Mouse (Mus musculus) embryonic stem cell, embryonic (primary cell): ENCODE data around the gene Emg1.

ENCODE experiments used
- CTCF ChIA-PET, 4 experiments: fragments of 300-600 bp in 2 of 4; fragments of 350-600 bp in 2 of 4; sonication (Branson Sonifier 250); formaldehyde crosslinking; loops; one replicate each; lab custom pipeline; 2022; ENCODE audit warnings: inconsistent platforms in 2 of 4; lab: Charles Lee
- POLR2A ChIA-PET, 4 experiments: fragments of 300-600 bp in 2 of 4; fragments of 350-600 bp in 2 of 4; sonication (Branson Sonifier 250); formaldehyde crosslinking; loops; one replicate each; lab custom pipeline; 2022; ENCODE audit warnings: antibody characterized with exemption in 4 of 4, inconsistent platforms in 1 of 4; lab: Charles Lee

Emg1 gene

DNA sequence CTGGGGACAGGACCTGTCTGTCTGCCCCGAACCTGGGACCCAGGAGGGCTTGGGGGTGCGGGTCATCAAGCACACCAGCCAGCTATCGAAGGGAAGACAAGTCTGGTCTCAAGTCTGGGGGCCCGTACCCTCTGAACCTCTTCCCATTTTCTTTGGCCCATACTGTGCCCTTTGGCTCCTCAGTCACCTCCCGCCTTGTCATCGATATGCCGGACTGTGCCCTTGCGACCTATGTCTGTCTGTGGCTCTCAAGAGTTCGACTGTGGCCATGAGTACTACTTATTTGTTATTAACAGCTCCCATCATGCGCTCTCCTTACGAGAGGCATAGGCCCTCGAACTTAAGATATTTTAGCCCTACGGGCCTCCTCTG is 48.6 kb downstream of the Emg1 start:
- ChIA-PET CTCF (interaction anchor here (1.0 to 2.4 kb wide), 15 partner anchors 9 to 240 kb away, joined by 3 to 13 read pairs (median 7); partner anchors contain the start of genes C1rl (in 2 of the 4) and Ptpn6 (in 1 of the 4)), POLR2A (interaction anchor here (0.5 to 3.8 kb wide), 39 partner anchors 8 to 1921 kb away, joined by 3 to 52 read pairs (median 5); partner anchors contain the start of genes Emg1 (in 3 of the 4), Grcc10 (in 3 of the 4), Phb2 (in 3 of the 4) and Atn1 (in 1 of the 4))

GRCm38 (mm10) chr6:124662477-124663423 is 49.2 kb downstream of the Emg1 start, which contains the start of gene Lpcat3:
Gene Lpcat3, plus strand, starts transcription at chr6:124663027.
- CTCF ChIA-PET = interaction anchor here (0.5 to 2.4 kb wide), 47 partner anchors 9 to 1376 kb away, joined by 3 to 17 read pairs (median 4); partner anchors contain the start of genes C1rl (in 2 of the 4), Grcc10 (in 1 of the 4), Mlf2 (in 1 of the 4) and Pex5 (in 1 of the 4)
- POLR2A ChIA-PET = interaction anchor here (0.5 to 3.8 kb wide), 73 partner anchors 9 to 1920 kb away, joined by 3 to 52 read pairs (median 5); partner anchors contain the start of genes Emg1 (in 3 of the 4), Grcc10 (in 3 of the 4), Mlf2 (in 3 of the 4) and Phb2 (in 3 of the 4)

- ChIA-PET POLR2A (interaction anchor here in 3 of 4 experiments (0.6 to 3.8 kb wide), 37 partner anchors 9 to 553 kb away, joined by 3 to 52 read pairs (median 6); partner anchors contain the start of genes Grcc10 (in 3 of the 3), C1rl (in 2 of the 3), Cdca3 (in 2 of the 3) and Emg1 (in 2 of the 3)), CTCF (interaction anchor here (0.5 to 2.4 kb wide), 27 partner anchors 8 to 1375 kb away, joined by 3 to 17 read pairs (median 4); partner anchors contain the start of genes Grcc10 (in 1 of the 4) and Pex5 (in 1 of the 4))
These were observed 50.0 kb downstream of the Emg1 start for GRCm38 (mm10) chr6:124661995-124662394.

DNA sequence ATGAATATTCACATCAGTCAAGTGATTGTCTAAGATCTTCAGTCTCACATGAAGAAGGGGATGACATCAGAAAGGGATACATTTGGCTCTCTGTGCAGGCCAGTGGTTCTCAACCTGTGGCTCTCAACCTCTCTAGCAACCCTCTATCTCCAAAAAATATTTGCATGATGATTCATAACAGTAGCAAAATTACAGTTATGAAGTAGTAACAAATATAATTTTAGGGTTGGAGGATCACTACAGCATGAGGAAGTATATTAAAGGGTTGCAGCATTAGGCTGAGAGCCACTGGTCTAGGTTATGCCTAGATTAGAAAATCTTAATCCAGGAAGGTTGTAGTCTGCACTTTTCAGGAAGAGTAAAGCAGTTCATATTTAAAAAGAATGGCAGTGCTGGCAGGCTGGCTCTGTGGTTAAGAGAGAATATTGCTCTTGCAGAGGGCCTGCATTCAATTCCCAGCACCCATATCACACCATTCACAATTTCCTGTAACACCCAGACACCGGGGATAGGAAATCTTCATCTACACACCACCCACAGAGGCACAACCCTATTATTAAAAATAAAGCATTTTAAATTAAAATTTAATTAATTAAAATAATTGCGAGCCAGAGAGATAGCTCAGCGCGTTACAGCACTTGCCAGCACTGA is 50.7 kb downstream of the Emg1 start:
- ChIA-PET CTCF (interaction anchor here in 2 of 4 experiments (0.6 to 2.4 kb wide), 7 partner anchors 40 to 751 kb away, joined by 3 to 14 read pairs (median 8); no protein-coding TSS in a partner anchor), POLR2A (interaction anchor here in 3 of 4 experiments (0.6 to 3.8 kb wide), 14 partner anchors 10 to 270 kb away, joined by 3 to 52 read pairs (median 6); partner anchors contain the start of genes C1rl (in 2 of the 3), Grcc10 (in 2 of the 3), Ptpn6 (in 2 of the 3) and Cdca3 (in 1 of the 3))

GRCm38 (mm10) chr6:124658067-124658466 is 53.9 kb downstream of the Emg1 start:
- POLR2A ChIA-PET = interaction anchor here (0.6 to 2.4 kb wide), 11 partner anchors 28 to 1847 kb away, joined by 3 to 8 read pairs (median 3); partner anchors contain the start of gene Grcc10 (in 1 of the 4)
- CTCF ChIA-PET = interaction anchor here in 3 of 4 experiments (0.6 to 1.1 kb wide), 3 partner anchors 15 to 220 kb away, joined by 3 to 7 read pairs (median 3); no protein-coding TSS in a partner anchor

- POLR2A ChIA-PET = interaction anchor here in 2 of 4 experiments (0.7 to 2.4 kb wide), 2 partner anchors 86 to 1892 kb away, joined by 3 to 8 read pairs; partner anchors contain the start of gene Grcc10 (in 1 of the 2)
- CTCF ChIA-PET = no interaction called here
These were observed 56.1 kb downstream of the Emg1 start for GRCm38 (mm10) chr6:124655893-124656292.
